Mouse (Mus musculus): Measurements from ENCODE around the gene Glrx5.

DNA sequence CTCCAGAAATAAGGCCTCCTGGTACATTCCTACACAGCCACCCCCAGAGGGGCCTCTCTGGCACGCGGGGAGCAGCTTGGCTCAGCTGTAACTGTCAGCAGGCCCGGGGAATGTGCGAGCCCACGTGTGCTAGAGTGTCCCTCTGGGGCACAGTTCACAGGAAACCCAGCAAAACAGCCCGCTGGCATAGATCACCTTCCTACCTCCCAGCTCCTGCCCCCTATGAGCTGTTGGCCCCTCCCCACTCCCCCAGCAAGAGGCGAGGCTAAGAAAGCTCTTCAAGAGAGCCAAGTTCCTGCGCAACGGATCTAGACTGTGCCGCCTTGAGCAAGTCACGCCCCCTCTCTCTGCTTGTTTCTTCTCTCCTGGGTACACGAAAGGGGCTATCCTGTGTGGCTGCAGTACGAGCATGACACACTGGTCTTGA, 23.7 kb upstream of the Glrx5 start:
- TF ChIP-seq CTCF (IDR thresholded peaks at IDR 0.05; ENCODE audit: control insufficient read depth, insufficient read depth, insufficient replicate concordance, low read depth, low read length) (no peak), POLR2A (IDR thresholded peaks at IDR 0.05; ENCODE audit: control insufficient read depth, low read depth, low read length) (no peak)

All from testis, adult 2 months (tissue).